Mouse (Mus musculus) heart, adult 11 months (tissue): Measurements from ENCODE around the gene Myocos.
A peak's percentile ranks its signal among the peaks of the same experiment; 100 is the strongest.

Experiments used
- DNase-seq: peaks from one replicate; pipeline ENCODE4 v3.0.0; 2022

Myocos gene

DNA sequence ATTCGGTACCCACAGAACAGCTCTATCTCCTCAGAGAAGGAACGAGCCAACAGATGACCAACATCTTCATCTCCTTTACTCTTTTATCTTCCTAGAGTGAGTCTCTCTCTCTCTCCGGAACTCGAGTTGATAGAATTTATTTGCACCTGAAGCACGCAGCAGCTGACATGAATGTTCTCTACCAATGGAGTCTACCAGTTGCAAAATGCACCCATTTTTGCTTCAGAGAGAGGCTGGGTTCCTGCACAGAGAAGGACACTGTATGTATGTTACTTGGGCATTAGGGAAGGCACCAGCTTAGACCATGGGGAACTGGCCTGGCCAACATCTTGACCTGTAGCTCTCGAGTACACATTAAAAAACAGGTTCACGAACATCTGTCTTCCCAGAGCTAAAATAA lies at the start of gene Myocos:
TSS of gene Myocos (minus strand) at position 101 of the 400 bp plus-strand sequence.
- DNase-seq = no peak

DNA sequence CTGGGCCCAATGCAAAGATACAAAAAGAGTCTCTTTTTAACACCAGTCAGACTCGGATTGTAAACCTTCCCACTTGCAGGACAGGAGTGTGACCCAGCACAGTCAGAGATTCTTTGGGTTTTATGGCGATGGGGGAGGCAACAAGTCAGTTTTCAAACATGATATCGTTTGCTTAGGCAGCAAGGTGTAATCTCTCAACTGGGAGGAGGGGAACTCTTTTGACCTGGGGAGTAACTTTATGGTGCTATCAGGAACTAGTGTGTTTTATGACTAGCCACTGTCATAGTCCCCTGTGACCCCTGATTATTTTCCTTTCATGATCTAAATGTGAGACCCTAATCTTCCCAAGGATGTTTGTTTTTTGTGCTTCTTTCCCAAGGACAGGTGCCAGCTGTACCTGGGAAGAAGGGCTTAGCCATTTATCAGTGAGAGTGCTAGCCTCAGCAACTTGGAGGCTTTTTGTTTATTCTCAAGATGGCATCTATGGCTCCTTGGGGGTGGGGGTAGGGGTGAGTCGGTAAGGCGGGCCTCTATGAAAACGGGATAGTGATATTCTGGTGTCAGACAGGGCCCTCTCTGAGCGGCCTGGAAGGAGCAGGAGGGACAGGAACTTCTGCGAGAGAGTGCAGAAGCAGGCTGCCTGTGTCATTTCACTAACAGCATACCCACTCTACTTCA lies 42.5 kb upstream of the Myocos start:
- no peak for DNase-seq

DNA sequence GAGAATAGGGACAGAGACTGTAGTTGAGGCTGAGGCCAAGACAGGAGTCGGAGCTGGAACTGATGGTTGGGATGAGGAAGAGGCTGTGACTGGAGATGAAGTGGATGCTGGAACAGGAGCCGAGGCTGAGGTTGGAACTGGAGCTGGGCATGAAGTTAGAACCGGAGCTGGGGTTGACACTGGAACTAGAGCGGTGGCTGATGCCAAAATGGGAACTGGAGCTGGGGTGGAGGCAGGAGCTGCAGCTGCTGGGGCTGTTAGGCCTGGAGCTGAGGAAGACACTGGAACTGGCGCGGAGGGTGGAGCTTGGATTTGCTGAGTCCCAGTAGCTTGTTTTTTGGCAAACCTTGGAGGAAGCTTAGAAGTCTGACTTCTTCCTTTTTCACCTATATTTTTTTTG lies 39.8 kb upstream of the Myocos start:
- DNase-seq = peak; percentile 88

DNA sequence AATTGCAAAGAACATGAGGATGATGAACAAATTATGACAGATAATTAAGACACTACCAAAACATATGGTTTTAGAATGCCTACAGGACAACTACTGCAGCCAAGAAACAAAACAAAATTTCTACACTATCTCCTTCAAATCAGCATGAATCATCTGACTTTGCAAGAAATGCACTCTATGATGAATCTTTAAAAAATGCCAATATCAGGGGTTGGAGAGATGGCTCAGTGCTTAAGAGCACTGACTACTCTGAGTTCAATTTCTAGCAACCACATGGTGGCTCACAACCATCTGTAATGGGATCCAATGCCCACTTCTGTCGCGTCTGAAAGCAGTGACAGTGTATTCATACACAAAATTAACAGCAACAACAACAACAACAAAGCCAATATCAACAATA lies 35.7 kb upstream of the Myocos start:
- no peak for DNase-seq

DNA sequence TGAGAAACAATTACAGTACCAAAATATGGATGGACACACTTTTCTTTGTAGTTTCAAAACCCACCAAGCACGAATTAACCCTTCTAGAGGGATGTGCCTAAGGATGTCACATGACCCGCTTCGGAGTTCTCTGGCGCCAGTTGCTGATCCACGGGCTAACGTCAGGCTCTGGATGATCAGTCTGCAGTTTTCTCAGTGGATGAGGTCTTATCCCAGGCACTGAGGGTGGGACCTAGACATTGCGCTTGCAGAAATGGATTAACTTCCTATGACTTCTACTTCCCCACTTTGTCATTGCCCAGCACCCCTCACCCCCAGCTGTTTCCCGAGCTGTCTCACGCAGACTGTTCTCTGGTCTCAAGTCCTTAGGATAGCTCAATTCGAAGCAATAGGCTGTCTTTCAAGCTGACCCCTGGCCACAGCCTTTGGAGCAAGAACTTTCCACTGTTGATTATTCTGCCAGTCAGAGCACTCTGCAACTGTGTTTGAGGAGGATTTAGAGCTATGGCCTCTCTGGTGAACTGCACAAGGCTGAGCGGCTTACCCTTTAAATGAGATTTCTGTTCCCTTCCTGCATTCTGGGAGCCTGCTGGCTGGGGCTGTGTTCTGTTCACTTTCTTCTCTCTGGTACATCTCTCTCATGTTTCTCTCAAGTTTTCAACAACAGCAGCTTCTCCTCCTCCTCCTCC lies 7.6 kb upstream of the Myocos start:
- DNase-seq = peak; percentile 90

DNA sequence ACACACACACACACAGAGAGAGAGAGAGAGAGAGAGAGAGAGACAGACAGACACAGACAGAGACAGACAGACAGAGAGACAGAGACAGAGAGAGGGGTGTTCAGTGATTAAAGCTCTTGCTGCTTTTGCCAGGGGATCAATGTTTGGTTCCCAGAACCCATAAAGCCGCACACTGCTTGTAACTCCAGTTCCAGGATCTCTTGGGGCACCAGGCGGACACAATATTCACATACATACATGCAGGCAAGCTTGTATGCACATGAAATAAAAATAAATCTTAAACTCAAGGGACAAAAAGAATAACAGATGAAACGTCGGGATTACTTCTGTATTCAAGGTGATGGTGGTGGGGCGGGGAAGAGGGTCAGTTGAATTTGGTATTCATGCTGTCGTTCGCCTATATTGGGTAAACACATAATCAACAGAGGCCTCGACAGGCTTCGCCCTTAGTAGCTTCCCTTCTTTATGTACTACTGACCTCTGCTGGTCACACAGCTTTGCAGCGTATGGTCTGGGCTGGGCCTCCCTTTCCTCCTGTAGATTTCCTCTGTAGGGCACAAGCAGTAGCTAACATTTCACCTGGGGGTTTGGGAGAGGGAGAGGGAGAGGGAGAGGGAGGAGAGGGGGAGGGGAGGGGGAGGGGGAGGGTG lies 6.9 kb upstream of the Myocos start:
- peak; percentile 92 for DNase-seq

DNA sequence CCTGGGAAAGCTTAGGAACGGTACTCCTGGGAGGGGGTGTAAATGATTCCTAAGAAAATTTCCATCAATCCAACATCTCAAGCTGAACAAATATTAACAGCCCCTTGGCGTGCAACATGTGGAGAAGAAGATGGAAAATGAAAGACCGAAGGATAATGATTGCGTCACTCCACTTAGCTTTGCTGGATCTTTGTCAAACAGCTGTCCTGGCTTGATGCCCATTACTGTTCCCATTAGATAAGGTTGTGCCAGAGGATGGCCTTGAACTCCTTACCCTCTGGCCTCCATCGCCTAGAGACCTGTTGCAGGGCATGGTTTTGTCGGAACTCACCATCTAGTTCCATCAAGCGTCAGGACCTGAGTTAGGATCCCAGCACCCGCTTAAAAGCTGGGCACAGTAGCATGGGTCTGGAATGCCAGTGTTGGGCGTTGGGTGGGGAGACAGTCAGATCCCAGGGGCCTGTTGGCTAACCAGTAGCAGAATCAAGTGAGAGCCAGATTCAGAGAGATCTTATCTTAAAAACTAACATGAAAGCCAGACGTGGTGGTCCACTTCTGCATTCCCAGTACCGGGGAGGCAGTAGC lies 2.3 kb upstream of the Myocos start:
- DNase-seq = peak; percentile 95

DNA sequence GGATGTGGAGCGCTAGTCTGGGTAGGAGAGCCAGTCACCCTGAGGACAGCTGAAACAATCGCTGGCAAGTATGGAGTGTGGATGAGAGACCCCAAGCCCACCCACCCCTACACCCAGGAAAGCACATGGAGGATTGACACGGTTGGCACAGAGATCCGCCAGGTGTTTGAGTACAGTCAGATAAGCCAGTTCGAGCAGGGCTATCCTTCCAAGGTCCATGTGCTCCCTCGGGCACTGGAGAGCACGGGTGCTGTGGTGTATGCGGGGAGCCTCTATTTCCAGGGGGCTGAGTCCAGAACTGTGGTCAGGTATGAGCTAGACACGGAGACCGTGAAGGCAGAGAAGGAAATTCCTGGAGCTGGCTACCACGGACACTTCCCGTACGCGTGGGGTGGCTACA lies 9.6 kb downstream of the Myocos start:
- DNase-seq = peak; percentile 79

DNA sequence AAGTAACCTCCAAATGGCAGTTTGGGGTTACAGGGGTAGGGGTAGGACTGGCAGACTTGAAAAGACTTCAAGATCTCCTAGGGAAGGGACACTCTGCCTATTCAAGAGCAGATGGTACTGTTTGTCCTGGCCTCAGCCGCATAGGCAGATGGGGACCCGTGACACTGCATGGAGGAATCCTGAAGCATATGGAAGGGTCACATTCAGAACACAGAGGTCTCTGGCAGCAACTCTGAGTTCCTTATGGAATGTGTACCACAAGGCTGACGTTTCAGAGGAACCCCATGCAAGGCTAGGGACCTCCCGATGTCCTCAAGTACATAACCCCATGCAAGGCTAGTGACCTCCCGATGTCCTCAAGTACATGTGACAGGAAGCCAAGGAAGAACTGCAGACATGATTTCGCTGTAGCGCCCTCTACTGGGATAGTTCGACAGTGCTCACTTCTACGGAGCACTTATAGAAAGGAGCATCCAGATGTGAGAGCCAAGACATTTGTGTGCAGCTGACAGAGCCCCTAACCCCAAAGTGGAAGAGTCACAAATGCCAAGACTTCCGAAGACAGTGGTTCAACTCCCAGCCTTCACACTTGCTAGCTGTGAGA lies 11.8 kb downstream of the Myocos start:
- peak; percentile 84 for DNase-seq

DNA sequence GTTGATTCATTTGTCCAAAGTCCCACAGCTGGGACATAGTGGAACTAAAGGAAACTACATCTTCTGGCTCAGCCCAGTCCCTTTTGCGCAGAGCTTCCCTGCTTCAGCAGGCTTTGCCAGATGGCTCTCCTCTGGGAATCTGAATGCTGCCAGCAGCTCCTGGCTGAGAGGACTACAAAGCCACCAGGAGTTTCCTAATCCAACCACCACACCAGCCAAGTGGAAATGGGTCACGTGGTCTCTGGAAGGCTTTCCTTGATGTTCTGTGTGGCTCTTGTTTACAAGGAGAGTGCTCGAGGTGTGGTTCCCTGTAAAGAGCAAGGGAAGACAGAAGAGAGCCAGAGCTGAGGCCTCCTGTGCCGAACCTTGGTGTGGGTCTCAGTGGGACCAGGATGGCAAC lies 14.3 kb downstream of the Myocos start:
- DNase-seq = peak; percentile 99

DNA sequence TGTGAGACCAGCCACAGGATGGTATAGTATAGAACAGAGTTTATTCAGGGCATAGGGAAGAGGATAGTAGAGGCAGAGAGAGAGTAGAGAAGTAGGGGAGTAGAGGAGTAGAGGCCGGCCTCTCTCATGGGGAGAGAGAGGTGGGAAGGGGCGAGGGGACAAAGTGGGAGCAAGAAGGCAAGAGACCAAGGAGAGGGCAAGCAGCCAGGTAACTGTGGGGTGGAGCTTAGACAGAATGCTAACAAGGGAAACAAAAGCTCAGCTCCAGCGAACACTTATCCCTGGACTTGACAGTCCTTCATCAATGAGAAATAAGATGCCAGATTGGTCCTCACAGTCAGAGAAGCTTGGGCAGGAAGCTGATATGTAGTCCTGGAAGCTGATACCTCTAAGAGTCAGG lies 15.4 kb downstream of the Myocos start:
- DNase-seq = peak; percentile 76

DNA sequence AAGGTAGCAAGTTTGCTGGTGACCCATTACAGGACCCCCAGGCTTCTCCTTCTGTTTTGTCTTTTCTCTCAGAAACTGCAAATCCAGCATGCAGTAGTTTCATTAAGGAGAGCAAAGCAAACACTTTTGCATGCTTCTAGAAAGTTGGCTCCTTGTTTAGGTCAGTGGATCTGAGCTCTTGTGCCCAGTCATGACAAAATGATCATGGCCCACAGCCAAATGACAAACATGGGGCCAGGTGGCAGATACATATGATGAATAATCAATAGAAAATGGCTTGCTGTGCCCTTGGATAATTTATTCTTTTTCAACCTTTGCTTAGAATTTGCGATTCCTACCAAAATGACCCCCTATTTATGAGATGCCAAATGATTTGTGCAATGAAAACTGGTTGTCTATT lies 18.2 kb downstream of the Myocos start:
- DNase-seq = no peak

DNA sequence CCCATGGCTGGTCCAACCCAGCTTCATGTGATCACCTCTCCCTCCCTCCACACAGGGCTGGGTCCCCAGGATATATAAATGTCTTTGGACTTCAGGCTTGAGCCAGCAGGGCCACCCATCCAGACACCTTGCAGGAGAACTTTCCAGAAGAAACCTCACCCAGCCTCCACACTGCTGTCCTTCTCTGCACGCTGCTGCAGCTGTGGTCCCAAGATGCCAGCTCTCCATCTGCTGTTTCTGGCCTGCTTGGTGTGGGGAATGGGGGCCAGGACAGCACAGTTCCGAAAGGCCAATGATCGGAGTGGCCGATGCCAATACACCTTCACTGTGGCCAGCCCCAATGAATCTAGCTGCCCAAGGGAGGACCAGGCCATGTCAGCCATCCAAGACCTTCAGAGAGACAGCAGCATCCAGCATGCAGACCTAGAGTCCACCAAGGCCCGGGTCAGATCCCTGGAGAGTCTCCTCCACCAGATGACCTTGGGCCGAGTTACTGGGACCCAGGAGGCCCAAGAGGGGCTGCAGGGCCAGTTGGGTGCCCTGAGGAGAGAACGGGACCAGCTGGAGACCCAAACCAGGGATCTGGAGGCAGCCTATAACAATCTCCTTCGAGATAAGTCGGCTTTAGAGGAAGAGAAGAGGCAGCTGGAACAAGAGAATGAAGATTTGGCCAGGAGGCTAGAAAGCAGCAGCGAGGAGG lies 18.8 kb downstream of the Myocos start, which contains the start of gene Myoc:
TSS of gene Myoc (plus strand) at position 105 of the 700 bp plus-strand sequence.
- DNase-seq = peak; percentile 95

DNA sequence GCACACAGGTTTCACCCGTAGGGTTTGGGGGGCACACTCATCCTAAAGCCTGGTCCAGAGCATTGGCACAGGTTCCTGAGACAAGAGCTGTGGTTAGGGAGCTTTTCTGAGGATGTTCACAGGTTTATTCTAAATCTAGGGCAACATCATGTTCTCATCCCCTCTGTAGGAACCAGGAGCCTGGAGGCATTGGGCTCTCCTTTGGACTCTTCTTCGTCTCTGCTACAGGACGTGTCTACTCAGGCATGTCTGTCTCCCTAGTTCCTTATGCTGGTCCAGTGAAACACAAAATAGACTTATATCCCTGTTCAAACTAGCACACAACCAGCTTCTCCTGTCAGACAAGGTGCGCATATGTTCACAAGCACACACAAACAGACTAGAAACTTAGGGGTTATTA lies 19.5 kb downstream of the Myocos start:
- peak; percentile 72 for DNase-seq

DNA sequence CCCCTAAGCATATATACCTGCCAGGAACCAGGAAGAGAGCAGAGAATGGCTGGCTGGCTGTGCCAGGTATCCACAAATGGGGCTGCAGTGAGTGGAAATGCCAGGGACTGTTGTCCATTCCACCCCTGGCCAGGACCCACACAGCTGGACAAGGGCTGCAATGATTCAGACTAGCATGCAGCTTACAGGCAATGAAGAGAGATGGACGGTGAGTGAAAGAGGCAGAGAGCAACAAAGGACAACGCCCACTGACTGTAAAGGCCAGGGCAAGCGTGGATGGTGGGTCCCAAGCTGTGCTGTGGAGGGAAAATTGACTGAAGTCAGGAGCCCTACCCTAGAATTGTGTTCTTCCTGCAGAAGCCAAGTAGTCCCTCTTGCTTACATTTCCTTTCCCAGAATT lies 21.5 kb downstream of the Myocos start:
- DNase-seq = peak; percentile 78

DNA sequence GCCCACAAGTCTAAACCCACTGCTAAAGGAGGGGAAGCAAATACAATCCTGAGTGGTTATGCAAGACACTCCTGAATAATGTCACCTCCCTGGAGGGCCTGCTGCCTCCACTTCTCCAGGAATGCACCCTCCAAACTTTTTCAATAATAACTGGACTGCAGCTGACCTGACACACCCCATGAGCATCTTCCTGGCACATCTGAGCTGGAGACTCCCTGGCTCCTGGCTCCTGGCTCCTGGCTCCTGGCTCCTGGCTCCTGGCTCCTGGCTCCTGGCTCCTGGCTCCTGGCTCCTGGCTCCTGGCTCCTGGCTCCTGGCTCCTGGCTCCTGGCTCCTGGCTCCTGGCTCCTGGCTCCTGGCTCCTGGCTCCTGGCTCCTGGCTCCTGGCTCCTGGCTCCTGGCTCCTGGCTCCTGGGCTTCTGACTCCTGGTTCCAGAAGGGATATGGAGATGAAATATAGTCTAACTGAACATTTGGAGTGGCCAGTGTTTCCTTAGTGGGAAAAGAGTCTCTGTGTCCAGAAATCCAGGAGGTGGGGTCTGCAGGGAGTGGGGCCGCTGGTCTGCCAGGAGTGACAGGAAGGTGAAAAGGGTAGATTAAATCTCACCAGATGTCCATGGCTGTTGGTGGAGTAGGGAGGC lies 22.6 kb downstream of the Myocos start:
- peak; percentile 98 for DNase-seq

DNA sequence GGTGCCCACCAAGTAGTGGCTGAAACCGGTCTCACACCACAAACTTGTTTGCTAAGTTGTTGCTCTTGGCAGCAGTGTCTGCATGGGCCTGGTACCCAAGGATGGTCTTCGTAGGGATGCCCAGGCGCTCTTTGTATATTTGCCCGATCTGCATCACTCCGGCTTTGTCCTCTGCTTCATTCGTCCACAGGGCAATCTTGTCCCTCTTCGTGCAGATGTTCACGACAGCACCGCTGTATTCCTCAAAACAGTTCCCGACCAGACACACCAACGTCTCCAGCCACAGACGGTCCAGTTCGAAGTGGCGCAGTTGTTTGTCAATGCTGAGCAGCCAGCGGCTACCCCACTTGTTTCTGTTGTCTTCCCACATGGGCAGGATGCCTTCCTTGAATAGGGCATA lies 29.7 kb downstream of the Myocos start:
- DNase-seq = peak; percentile 77

DNA sequence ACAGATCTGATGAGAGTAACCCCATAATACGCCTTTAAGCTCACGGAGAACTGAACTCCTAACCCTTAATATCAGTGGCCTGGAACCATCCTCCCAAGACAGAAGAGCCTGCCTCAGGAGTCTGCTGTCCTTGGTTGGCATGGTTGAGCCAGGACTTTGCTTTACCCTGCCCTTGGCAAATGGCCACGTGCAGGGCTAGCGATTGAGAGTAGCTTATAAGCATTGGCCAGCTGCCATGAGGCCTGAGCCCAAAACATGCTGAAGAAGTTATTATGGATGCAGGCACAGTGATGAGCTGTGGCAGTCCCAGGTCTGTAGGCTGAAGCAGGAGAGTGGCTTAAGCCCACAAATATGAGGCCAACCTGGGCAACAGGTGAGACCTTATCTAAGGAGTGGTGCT lies 30.2 kb downstream of the Myocos start:
- peak; percentile 72 for DNase-seq

DNA sequence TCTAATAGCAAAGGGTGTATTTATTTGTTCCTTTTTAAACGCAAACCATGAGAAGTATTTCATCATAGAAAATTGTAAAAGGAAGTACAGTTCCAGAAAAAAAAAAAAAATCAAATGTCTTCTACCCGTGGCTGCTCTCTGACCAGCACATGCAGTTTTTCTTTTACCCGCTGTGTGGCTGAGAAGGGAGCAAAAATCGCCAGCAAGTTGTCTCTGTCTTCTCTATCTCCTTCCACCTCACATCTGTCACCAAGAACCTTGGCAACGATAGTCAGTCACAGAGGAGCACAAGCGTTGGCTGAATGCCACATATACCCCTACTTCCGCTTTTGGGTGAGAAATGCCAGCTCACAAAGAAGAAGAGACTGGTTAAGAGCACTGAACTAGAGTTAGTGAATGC lies 32.8 kb downstream of the Myocos start:
- peak; percentile 91 for DNase-seq

DNA sequence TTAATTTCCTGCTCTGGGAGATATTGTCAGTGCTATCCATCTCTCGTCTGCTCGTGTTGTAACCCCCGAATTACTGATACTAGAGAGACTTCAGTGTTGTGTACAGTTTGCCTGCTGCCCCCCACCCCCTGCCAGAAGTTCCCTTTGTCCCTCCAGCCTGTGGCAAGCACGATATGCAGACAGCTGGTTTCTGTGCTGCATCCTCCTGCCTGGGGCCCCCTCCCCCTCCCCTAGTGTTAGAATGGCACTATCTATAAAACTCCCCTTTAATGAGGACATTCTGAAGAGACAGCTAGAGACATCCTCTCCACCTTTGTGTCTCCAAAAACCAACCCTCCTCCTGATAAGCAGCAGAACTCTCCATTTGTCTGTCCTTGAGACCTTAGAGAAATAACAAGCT lies 34.1 kb downstream of the Myocos start:
- peak; percentile 75 for DNase-seq

DNA sequence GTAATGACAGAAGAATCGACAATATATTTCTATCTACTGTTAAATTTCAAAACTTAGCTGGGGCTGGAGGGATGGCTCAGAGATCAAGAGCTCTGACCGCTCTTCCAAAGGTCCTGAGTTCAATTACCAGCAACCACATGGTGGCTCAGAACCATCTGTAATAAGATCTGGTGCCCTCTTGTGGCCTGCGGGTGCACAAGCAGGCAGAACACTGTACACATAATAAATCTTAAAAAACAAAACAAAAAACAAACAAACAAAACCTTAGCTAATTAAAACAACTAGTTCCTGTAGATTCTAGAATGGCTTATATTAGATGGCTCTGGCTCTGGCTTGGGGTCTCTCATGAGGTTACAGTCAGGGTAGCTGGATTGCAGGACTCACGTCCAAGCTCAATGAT lies 37.5 kb downstream of the Myocos start:
- DNase-seq = peak; percentile 58

DNA sequence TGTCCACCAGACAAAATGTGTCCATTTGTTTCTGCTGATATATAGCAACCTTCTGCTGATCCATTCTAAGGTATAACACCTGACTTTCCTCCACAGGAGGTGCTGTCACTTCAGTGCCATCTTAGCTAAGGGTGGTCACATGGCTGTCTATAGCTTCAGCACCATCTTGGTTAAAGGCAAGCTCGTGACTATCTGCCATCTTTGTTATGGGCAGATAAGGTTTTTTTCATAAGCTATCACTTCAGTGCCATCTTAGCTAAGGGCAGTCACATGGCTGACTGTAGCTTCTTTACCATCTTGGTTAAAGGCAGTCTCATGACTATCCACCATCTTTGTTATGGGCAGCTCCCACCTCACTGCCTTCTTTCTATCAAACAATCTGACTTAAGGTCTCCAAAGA lies 42.5 kb downstream of the Myocos start:
- DNase-seq = peak; percentile 48
